Mouse (Mus musculus) cerebral cortex, adult 2 months (tissue): ENCODE measurements around the gene Tmem219.

Experiments used
- WGBS: fragments of 180-500 bp; shearing (Covaris S2); methylation state at CpG from one replicate; pipeline ENCODE4 v1.1.7; 2018; 5-methylcytosine and 5-hydroxymethylcytosine counted together

Gene Tmem219

GRCm38 (mm10) chr7:126922624-126923060 is at the start of gene Tmem219:
TSS of gene Tmem219 (minus strand) at chr7:126922917.
- 32% methylated on average over 5 of the region's 5 CpGs for WGBS

DNA sequence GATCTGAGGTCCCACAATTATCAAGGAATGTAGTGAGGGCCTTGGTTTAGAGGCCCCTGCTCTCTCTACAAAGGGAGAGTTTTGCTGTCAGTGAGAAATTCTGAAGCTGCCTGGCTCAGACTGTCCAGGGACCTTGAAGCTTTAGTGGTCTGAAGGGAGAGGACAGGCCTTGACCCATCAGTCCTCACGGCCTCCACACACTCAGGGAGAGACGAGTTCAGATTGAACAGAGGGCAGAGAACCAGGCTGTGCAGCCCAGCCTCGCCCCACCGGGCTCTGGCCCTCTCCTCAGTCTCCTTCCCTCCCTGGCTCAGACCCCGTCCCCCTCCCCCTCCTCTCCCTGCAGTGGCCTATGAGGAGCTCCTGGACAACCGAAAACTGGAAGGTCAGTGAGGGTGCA is 44.6 kb upstream of the Tmem219 start:
- 73% methylated on average over 6 of the region's 6 CpGs for WGBS

GRCm38 (mm10) chr7:126965568-126965967 is 42.9 kb upstream of the Tmem219 start:
- WGBS = 40% methylated on average over 3 of the region's 3 CpGs

DNA sequence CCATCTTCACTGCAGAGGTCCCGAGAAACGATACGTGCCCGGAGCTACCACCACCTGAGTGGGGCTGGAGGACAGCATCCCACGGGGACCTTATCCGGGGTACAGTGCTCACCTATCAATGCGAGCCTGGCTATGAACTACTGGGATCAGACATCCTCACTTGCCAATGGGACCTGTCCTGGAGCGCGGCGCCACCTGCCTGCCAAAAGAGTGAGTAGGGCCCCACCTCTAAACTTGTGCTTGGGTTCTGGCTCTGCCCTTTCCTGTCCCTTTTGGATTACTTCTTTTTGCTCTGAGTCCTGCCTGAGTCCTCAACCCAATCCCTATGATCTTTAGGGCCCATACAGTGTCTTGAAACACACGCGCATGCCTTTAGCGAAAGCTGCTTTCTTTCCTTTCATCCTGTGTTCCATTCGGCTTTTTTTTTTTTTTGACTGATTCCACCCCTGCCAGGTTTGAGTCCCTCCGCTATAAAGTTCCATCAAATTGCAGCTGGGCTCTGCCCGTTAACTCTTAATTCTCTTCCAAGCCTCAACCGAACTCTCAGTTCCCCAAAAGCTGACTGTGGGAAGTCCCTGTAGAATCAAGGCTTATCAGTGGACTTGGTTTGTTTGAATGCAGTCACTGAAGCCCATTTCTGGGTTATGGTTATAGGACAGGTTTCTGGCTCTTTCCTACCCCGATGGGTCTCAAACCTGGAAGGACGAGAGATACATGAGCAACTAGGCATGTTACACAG is 41.0 kb upstream of the Tmem219 start:
- 45% methylated on average over 19 of the region's 19 CpGs for WGBS

DNA sequence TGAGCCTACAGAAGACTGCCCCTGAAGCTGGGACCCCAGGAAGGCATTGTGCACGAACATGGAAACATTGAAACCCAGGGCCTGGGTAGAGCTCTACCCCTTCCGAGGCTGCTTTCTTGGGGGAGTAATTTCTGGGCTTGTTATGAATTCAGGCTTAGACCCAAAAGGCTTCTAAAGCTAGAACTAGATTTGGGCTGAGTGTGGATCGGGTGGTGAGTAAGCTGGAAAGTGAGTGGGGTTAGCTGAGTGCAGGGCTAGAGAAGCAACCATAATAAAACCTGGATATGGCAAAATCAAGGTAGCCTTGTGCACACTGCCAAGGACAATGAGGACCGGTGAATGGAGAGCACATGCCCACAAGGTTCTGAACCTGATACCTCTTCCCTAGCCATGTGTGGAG is 39.2 kb upstream of the Tmem219 start:
- 64% methylated on average over 4 of the region's 4 CpGs for WGBS

GRCm38 (mm10) chr7:126961095-126961494 is 38.4 kb upstream of the Tmem219 start:
- WGBS = 58% methylated on average over 5 of the region's 5 CpGs

GRCm38 (mm10) chr7:126959780-126960179 is 37.1 kb upstream of the Tmem219 start:
- 71% methylated on average over 9 of the region's 9 CpGs for WGBS

- 50% methylated on average over 3 of the region's 3 CpGs for WGBS
Observed at GRCm38 (mm10) chr7:126955125-126955524, 32.4 kb upstream of the Tmem219 start.

- WGBS = 3% methylated on average over 8 of the region's 8 CpGs
Observed at GRCm38 (mm10) chr7:126952646-126953045, 29.9 kb upstream of the Tmem219 start.

- WGBS = 14% methylated on average over 4 of the region's 4 CpGs
Observed at GRCm38 (mm10) chr7:126951741-126952140, 29.0 kb upstream of the Tmem219 start.

- WGBS = 3% methylated on average over 26 of the region's 26 CpGs
Observed at GRCm38 (mm10) chr7:126950647-126951615, 28.2 kb upstream of the Tmem219 start.

DNA sequence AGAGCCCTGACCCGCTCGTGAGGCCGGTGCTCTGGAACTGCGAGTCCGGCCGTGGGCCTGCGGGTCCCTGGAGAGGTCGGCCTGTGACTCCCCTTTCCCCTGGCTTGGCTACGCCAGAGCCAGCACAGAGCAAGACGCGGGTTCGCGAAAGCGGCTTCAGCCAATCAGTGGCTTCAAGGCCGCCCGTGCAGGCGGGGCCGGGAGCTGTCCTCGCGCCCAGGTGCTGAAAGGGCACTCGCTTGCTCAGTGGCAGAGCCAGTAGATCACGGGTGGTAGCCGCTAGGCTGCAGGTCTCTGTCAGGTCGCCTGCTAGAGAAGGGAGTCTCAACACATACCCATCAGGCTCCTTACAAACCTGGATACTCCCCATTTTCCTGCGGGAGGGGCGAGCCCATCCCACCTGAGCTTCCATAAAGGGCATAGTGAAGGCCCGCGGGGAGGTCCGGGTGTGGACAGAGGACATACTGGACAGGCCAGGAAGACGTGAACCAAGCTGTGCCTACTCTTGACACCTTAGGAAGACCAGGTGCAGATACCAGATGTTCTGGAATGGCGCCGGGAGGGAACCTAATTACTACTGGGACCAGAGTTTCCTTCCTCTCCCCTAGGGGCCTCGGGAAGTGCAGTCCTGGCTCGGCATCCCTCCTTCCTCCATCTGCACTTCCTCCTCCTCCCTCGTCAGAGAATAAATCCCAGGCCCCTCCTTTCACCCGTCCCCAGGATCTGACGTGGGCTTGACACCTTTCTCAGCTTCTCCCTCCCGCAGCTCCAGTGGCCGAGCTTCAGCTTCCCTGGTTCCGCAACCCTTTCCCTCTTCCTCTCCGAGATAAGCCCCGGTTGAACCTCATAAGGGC is 27.3 kb upstream of the Tmem219 start, which contains the start of gene Sez6l2:
Gene Sez6l2, plus strand, starts transcription at position 771 of the 854 bp plus-strand sequence.
- under 1% methylated on average over 42 of the region's 42 CpGs for WGBS

DNA sequence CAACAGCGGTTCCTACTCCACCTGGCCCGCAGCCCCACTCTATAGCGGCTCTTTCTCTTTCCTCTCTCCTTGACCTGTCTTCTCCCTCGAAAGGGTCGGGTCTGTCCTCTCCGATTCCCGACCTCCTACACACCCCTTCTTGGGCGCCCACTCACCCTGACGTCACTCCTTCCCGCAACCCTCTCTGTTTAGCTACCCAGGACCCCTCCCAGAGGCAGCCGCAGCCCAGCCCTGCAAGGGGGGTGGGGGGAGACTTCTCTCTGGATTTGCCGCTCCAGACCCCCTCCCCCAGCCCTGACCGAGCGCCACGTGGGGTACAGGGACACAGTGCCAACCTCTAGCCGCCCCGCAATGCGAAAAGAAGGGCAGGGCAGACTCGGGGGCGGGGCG is 26.7 kb upstream of the Tmem219 start, which contains the start of gene Asphd1:
Gene Asphd1, minus strand, starts transcription at position 180 of the 390 bp plus-strand sequence.
- 2% methylated on average over 21 of the region's 21 CpGs for WGBS

GRCm38 (mm10) chr7:126948626-126949025 is 25.9 kb upstream of the Tmem219 start:
- WGBS = 75% methylated on average over 10 of the region's 10 CpGs

GRCm38 (mm10) chr7:126946530-126946929 is 23.8 kb upstream of the Tmem219 start:
- 25% methylated on average over 3 of the region's 3 CpGs for WGBS

DNA sequence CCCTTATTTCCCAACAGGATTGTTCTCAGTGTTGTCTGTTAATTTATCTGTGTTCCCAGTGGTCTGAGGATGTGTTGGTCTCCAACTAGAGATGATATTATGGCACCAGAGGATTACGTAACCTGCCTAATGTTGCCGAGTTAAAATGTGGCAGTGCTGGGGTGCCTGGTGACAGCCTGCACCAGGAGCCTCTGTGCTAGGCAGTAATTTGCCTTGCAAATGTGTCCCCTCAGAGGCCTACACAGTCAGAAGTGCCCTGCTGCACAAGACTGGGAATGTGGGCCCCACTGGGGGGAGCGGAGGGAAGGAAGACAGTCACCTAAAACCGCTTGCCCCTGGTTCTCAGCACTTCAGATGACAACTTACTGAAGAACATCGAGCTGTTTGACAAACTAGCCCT is 19.1 kb upstream of the Tmem219 start:
- 51% methylated on average over 5 of the region's 5 CpGs for WGBS

GRCm38 (mm10) chr7:126941171-126941570 is 18.5 kb upstream of the Tmem219 start:
- 38% methylated on average over 6 of the region's 6 CpGs for WGBS

- 85% methylated on average over 2 of the region's 2 CpGs for WGBS
Observed at GRCm38 (mm10) chr7:126932652-126933051, 9.9 kb upstream of the Tmem219 start.

DNA sequence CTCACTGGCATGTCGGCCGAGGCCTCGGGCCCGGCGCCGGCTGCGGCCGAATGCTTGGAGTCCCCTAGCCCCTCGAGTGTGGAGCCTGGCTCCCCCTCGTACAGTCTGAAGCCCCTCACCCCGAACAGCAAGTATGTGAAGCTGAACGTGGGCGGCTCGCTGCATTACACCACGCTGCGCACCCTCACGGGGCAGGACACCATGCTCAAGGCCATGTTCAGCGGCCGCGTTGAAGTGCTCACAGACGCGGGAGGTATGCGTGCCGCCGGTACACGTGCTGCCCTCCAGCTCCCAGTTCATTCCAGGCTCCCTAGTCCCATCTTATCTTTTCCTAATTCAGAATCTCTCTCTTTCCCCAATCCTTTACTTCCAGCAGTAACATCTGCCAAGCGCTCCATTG is 6.3 kb upstream of the Tmem219 start:
- 1% methylated on average over 27 of the region's 27 CpGs for WGBS

DNA sequence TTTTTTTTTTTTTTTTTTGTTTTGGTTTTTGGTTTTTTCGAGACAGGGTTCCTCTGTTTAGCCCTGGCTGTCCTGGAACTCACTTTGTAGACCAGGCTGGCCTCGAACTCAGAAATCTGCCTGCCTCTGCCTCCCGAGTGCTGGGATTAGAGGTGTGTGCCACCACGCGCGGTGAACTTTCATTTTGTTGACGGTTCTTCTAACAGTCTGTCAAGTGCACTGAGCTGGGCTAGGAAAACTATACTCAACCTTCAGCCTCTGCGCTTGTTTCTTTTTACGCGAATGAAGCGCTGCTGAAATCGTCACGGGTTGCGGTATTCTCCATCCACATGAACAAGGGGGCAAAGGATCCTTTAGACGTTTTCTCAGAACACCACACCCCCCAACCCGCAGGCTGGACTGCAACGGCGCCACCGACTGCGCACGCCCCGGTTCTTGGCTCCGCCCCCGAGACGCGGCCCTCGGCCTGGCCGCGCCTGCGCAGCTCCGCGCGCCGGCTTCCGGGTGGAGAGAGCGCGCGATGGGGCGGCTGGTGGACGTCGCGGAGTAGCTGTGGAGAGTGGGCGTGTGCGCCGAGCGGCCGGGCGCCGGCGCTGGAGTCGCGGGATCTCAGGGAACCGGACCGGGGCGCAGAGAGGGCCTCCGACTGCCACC is 5.8 kb upstream of the Tmem219 start, which contains the start of gene Kctd13:
Gene Kctd13, plus strand, starts transcription at position 496 of the 654 bp plus-strand sequence.
- WGBS = 2% methylated on average over 56 of the region's 56 CpGs

DNA sequence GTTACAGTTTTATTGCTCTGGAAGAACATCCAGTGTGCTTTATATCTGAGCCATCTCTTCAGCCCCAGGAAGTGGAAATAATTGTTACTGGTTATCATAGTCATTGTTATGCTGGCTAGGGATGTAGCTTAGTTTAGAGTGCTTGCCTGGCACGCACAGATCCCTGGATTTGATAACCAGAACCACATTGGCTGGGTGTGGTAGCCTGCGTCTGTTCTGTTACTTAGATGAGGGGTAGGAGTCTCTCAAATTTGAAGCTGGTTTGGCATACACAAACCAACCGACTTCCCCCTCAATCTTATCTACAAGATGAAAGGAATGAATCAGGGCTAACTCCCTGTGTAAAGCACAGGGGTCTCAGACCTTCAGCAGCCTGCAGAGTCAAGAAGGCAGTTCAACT is 3.6 kb upstream of the Tmem219 start:
- WGBS = 61% methylated on average over 3 of the region's 3 CpGs
